Mouse (Mus musculus) fat pad, adult 2 months (tissue): ENCODE data around the gene Oxnad1.
A peak's percentile ranks its signal among the peaks of the same experiment; 100 is the strongest.
"Not testable (repeated sequence)": the region's sequence is repeated elsewhere in the genome, so short reads cannot be mapped to it uniquely, and the experiment has no call there.

ENCODE experiments used
- DNase-seq: peaks from one replicate; pipeline ENCODE4 v3.0.0-alpha.2; 2011; ENCODE audit warnings: low read depth, low spot score; ENCODE audit errors: extremely low read depth

The Oxnad1 gene

GRCm38 (mm10) chr14:32087584-32088248 lies 2.5 kb downstream of the Oxnad1 start:
- not testable (repeated sequence) for DNase-seq

GRCm38 (mm10) chr14:32091124-32091523 lies 6.0 kb downstream of the Oxnad1 start:
- no peak for DNase-seq

GRCm38 (mm10) chr14:32091704-32092103 lies 6.5 kb downstream of the Oxnad1 start:
- no peak for DNase-seq

GRCm38 (mm10) chr14:32093018-32093417 lies 7.8 kb downstream of the Oxnad1 start:
- DNase-seq: no peak

- DNase-seq: no peak
Observed at GRCm38 (mm10) chr14:32093500-32094117, 8.4 kb downstream of the Oxnad1 start.

GRCm38 (mm10) chr14:32095646-32096045 lies 10.5 kb downstream of the Oxnad1 start:
- DNase-seq: no peak

- DNase-seq: no peak
Observed at GRCm38 (mm10) chr14:32096740-32097139, 11.6 kb downstream of the Oxnad1 start.

- no peak for DNase-seq
Observed at GRCm38 (mm10) chr14:32097691-32098090, 12.5 kb downstream of the Oxnad1 start.

GRCm38 (mm10) chr14:32098951-32099350 lies 13.8 kb downstream of the Oxnad1 start:
- DNase-seq: no peak

- no peak for DNase-seq
Observed at GRCm38 (mm10) chr14:32103556-32103955, 18.4 kb downstream of the Oxnad1 start.

- no peak for DNase-seq
Observed at GRCm38 (mm10) chr14:32105663-32106062, 20.5 kb downstream of the Oxnad1 start.

- DNase-seq: no peak
Observed at GRCm38 (mm10) chr14:32106911-32107310, 21.7 kb downstream of the Oxnad1 start.

- DNase-seq: not testable (repeated sequence)
Observed at GRCm38 (mm10) chr14:32112124-32112523, 26.9 kb downstream of the Oxnad1 start.

- peak; percentile 10 for DNase-seq
Observed at GRCm38 (mm10) chr14:32120940-32121919, 36.1 kb downstream of the Oxnad1 start.

GRCm38 (mm10) chr14:32121920-32122315 lies 36.7 kb downstream of the Oxnad1 start:
- no peak for DNase-seq

- DNase-seq: no peak
Observed at GRCm38 (mm10) chr14:32124261-32124660, 39.1 kb downstream of the Oxnad1 start.

- DNase-seq: not testable (repeated sequence)
Observed at GRCm38 (mm10) chr14:32125256-32125655, 40.1 kb downstream of the Oxnad1 start.

- no peak for DNase-seq
Observed at GRCm38 (mm10) chr14:32128409-32128808, 43.2 kb downstream of the Oxnad1 start.

- DNase-seq: no peak
Observed at GRCm38 (mm10) chr14:32131836-32132235, 46.7 kb downstream of the Oxnad1 start.

- no peak for DNase-seq
Observed at GRCm38 (mm10) chr14:32134293-32134692, 49.1 kb downstream of the Oxnad1 start.

- not testable (repeated sequence) for DNase-seq
Observed at GRCm38 (mm10) chr14:32136467-32136866, 51.3 kb downstream of the Oxnad1 start.
